ENCODE assay signal across 8 mouse cellular contexts in genomic region chr4:132260404-132261379, GRCm38 (mm10). TPM values are rescaled to one million over a fixed set of nuclear protein-coding genes. Genes with fewer than 3 reads are reported as not detected.
A peak's percentile ranks its signal among the peaks of the same experiment; 100 is the strongest.
DNase-seq lines count a peak whose midpoint lies in the region; ATAC-seq and TF ChIP-seq lines count a peak whose summit lies in the region.

No protein-coding gene starts in this region.

- TF ChIP-seq CTCF in layer of hippocampus, adult 2 months (conservative IDR thresholded peaks at IDR 0.05) = no peak
- TF ChIP-seq CTCF in bone marrow, adult 2 months (IDR thresholded peaks at IDR 0.05; ENCODE audit: control insufficient read depth, insufficient read depth, low read length) = no peak

- H3K9me3 ChIP-seq in forebrain, embryonic 12.5 days = no peaks in the 10 kb centered on the region
- no peaks in the 10 kb centered on the region for H3K9me3 ChIP-seq in limb, embryonic 15.5 days
- H3K9me3 ChIP-seq in midbrain, embryonic 16.5 days (replicated peaks; ENCODE audit: control insufficient read depth, low read length, poor library complexity, severe bottlenecking) = no peaks in the 10 kb centered on the region

- peak; percentile 67 for ATAC-seq in forebrain, embryonic 12.5 days (ENCODE audit: low FRiP score)
- ATAC-seq in limb, embryonic 15.5 days (ENCODE audit: insufficient number of reproducible peaks, low FRiP score, low TSS enrichment, low read depth) = peak; percentile 75
- ATAC-seq in midbrain, embryonic 16.5 days = peak; percentile 77

- DNase-seq in layer of hippocampus, adult 2 months (ENCODE audit: low spot score in 2 of 2) = no peak
- no peak for DNase-seq in layer of hippocampus, adult 18-20 months (ENCODE audit: low spot score in 2 of 2)
- DNase-seq in heart, postnatal 4 days = peak; percentile 63
- DNase-seq in thymus, adult 18-20 months = peak; percentile 22 to 47

- H3K27ac ChIP-seq in layer of hippocampus, adult 2 months = peak overlapping the region; percentile 96
- H3K27ac ChIP-seq in bone marrow, adult 2 months (ENCODE audit: control insufficient read depth, insufficient read depth, low read depth, low read length, poor library complexity) = peak overlapping the region; percentile 85
- H3K27ac ChIP-seq in forebrain, embryonic 12.5 days = peak overlapping the region; percentile 93
- H3K27ac ChIP-seq in limb, embryonic 15.5 days = peak overlapping the region; percentile 96
- H3K27ac ChIP-seq in midbrain, embryonic 16.5 days (ENCODE audit: low read length) = peak overlapping the region; percentile 92

- 7% methylated on average over 57 of the region's 64 CpGs for WGBS in bone marrow, adult 2 months
- 4% methylated on average over 29 of the region's 64 CpGs for WGBS in forebrain, embryonic 12.5 days
- 2% methylated on average over 41 of the region's 64 CpGs for WGBS in limb, embryonic 15.5 days
- WGBS in midbrain, embryonic 16.5 days = 5% methylated on average over 27 of the region's 64 CpGs

- H3K27me3 ChIP-seq in forebrain, embryonic 12.5 days = no peaks in the 10 kb centered on the region
- no peaks in the 10 kb centered on the region for H3K27me3 ChIP-seq in limb, embryonic 15.5 days
- no peaks in the 10 kb centered on the region for H3K27me3 ChIP-seq in midbrain, embryonic 16.5 days (ENCODE audit: control insufficient read depth, insufficient read depth, low read depth, low read length)

- H3K9ac ChIP-seq in forebrain, embryonic 12.5 days = peak overlapping the region; percentile 96
- peak overlapping the region; percentile 87 for H3K9ac ChIP-seq in limb, embryonic 15.5 days
- H3K9ac ChIP-seq in midbrain, embryonic 16.5 days (ENCODE audit: low read depth, low read length) = peak overlapping the region; percentile 97

- no peaks in the 10 kb centered on the region for H3K36me3 ChIP-seq in forebrain, embryonic 12.5 days (replicated peaks)
- H3K36me3 ChIP-seq in limb, embryonic 15.5 days = no peaks in the 10 kb centered on the region
- no peaks in the 10 kb centered on the region for H3K36me3 ChIP-seq in midbrain, embryonic 16.5 days (ENCODE audit: control insufficient read depth, insufficient read depth, low read length)

- H3K4me3 ChIP-seq in layer of hippocampus, adult 2 months = peak overlapping the region; percentile 61
- H3K4me3 ChIP-seq in bone marrow, adult 2 months (replicated peaks; ENCODE audit: control insufficient read depth, low read depth, low read length) = peak overlapping the region; percentile 88
- peak overlapping the region; percentile 92 for H3K4me3 ChIP-seq in forebrain, embryonic 12.5 days (replicated peaks)
- peak overlapping the region; percentile 70 for H3K4me3 ChIP-seq in limb, embryonic 15.5 days
- H3K4me3 ChIP-seq in midbrain, embryonic 16.5 days (ENCODE audit: low read depth, low read length) = peak overlapping the region; percentile 78

- no peak for TF ChIP-seq POLR2A in bone marrow, adult 2 months (IDR thresholded peaks at IDR 0.05; ENCODE audit: borderline replicate concordance, control insufficient read depth, low read depth, low read length)

- H3K4me1 ChIP-seq in bone marrow, adult 2 months (ENCODE audit: control insufficient read depth, insufficient read depth, low read length) = peaks cover 1% of the 10 kb centered on the region; the same call in 1 of the 2 replicates
- H3K4me1 ChIP-seq in forebrain, embryonic 12.5 days = peaks cover 26% of the 10 kb centered on the region
- peaks cover 18% of the 10 kb centered on the region for H3K4me1 ChIP-seq in limb, embryonic 15.5 days
- peaks cover 21% of the 10 kb centered on the region for H3K4me1 ChIP-seq in midbrain, embryonic 16.5 days (ENCODE audit: control insufficient read depth, insufficient read depth, low read length)

- peak overlapping the region; percentile 89 for H3K4me2 ChIP-seq in forebrain, embryonic 12.5 days
- peak overlapping the region; percentile 74 for H3K4me2 ChIP-seq in limb, embryonic 15.5 days
- H3K4me2 ChIP-seq in midbrain, embryonic 16.5 days (ENCODE audit: low read length) = peak overlapping the region; percentile 68

RNA-seq across cellular contexts. Expression of gene Gmeb1, which starts 0.7 kb away (rescaled TPM):
- total RNA-seq in layer of hippocampus, adult 2 months (2021) = 10 to 100 TPM; 25.2 to 28.3 TPM
- 10 to 100 TPM; 21.4 to 23.4 TPM for total RNA-seq in layer of hippocampus, adult 18-20 months (2021)
- 10.9 and 19.6 TPM in 2 replicates for polyA plus RNA-seq in bone marrow, adult 2 months (2011; ENCODE audit: insufficient read depth, insufficient read length, low replicate concordance, missing spikeins)
- polyA plus RNA-seq in forebrain, embryonic 12.5 days (2016; fragmentation: Nextera tagmentation; extraction: Ambion mirVana) = 46.3 and 47.8 TPM in 2 replicates
- total RNA-seq in heart, postnatal 4 days (2021) = 10 to 100 TPM; 19.4 to 21.1 TPM
- 34.1 and 35.6 TPM in 2 replicates for polyA plus RNA-seq in limb, embryonic 15.5 days (2015; fragmentation: Nextera tagmentation; extraction: Ambion mirVana)
- polyA plus RNA-seq in midbrain, embryonic 16.5 days (2015; fragmentation: Nextera tagmentation; extraction: Ambion mirVana) = 40.0 and 41.1 TPM in 2 replicates

RNA-seq across cellular contexts. Expression of gene Taf12, which starts 13.5 kb away (rescaled TPM):
- 10 to 100 TPM; 24.6 to 26.2 TPM for total RNA-seq in layer of hippocampus, adult 2 months (2021)
- 10 to 100 TPM; 25.1 to 26.7 TPM for total RNA-seq in layer of hippocampus, adult 18-20 months (2021)
- 17.0 and 20.5 TPM in 2 replicates for polyA plus RNA-seq in bone marrow, adult 2 months (2011; ENCODE audit: insufficient read depth, insufficient read length, low replicate concordance, missing spikeins)
- polyA plus RNA-seq in forebrain, embryonic 12.5 days (2016; fragmentation: Nextera tagmentation; extraction: Ambion mirVana) = 61.0 and 61.2 TPM in 2 replicates
- total RNA-seq in heart, postnatal 4 days (2021) = 10 to 100 TPM; 20.2 to 23.8 TPM
- polyA plus RNA-seq in limb, embryonic 15.5 days (2015; fragmentation: Nextera tagmentation; extraction: Ambion mirVana) = 48.9 and 49.1 TPM in 2 replicates
- polyA plus RNA-seq in midbrain, embryonic 16.5 days (2015; fragmentation: Nextera tagmentation; extraction: Ambion mirVana) = 42.8 and 45.2 TPM in 2 replicates

RNA-seq across cellular contexts. Expression of gene Rab42, which starts 42.5 kb away (rescaled TPM):
- 1 to 10 TPM; 1.2 to 2.1 TPM for total RNA-seq in layer of hippocampus, adult 2 months (2021)
- total RNA-seq in layer of hippocampus, adult 18-20 months (2021) = 1 to 10 TPM; 1.2 to 2.5 TPM
- not detected in 2 replicates for polyA plus RNA-seq in bone marrow, adult 2 months (2011; ENCODE audit: insufficient read depth, insufficient read length, low replicate concordance, missing spikeins)
- 0.78 and 0.82 TPM in 2 replicates for polyA plus RNA-seq in forebrain, embryonic 12.5 days (2016; fragmentation: Nextera tagmentation; extraction: Ambion mirVana)
- total RNA-seq in heart, postnatal 4 days (2021) = 1 to 10 TPM; 1.2 to 1.5 TPM
- polyA plus RNA-seq in limb, embryonic 15.5 days (2015; fragmentation: Nextera tagmentation; extraction: Ambion mirVana) = 1.8 and 2.7 TPM in 2 replicates
- 2.1 and 2.9 TPM in 2 replicates for polyA plus RNA-seq in midbrain, embryonic 16.5 days (2015; fragmentation: Nextera tagmentation; extraction: Ambion mirVana)

RNA-seq across cellular contexts. Expression of gene Ythdf2, which starts 48.6 kb away (rescaled TPM):
- 10 to 100 TPM; 43.8 to 46.5 TPM for total RNA-seq in layer of hippocampus, adult 2 months (2021)
- total RNA-seq in layer of hippocampus, adult 18-20 months (2021) = 10 to 100 TPM; 48.5 to 48.6 TPM
- 9.9 and 14.7 TPM in 2 replicates for polyA plus RNA-seq in bone marrow, adult 2 months (2011; ENCODE audit: insufficient read depth, insufficient read length, low replicate concordance, missing spikeins)
- polyA plus RNA-seq in forebrain, embryonic 12.5 days (2016; fragmentation: Nextera tagmentation; extraction: Ambion mirVana) = 152 and 166 TPM in 2 replicates
- 10 to 100 TPM; 48.2 to 51.9 TPM for total RNA-seq in heart, postnatal 4 days (2021)
- polyA plus RNA-seq in limb, embryonic 15.5 days (2015; fragmentation: Nextera tagmentation; extraction: Ambion mirVana) = 95.6 and 96.7 TPM in 2 replicates
- polyA plus RNA-seq in midbrain, embryonic 16.5 days (2015; fragmentation: Nextera tagmentation; extraction: Ambion mirVana) = 109 and 124 TPM in 2 replicates

Comparison
In these comparisons a context has a peak if more than half of its experiments do, and no peak if none do; other contexts are left out.
1. DNase-seq: peak in heart, postnatal 4 days (single experiment) and thymus, adult 18-20 months (2 of 2); none in layer of hippocampus, adult 2 months (0 of 2) and layer of hippocampus, adult 18-20 months (0 of 2).
2. Peak in every context shown above with its lines, with median percentiles within 50 percentile points of each other: H3K27ac ChIP-seq, H3K4me3 ChIP-seq, ATAC-seq, H3K4me2 ChIP-seq and H3K9ac ChIP-seq.